In the genomic region with DNA sequence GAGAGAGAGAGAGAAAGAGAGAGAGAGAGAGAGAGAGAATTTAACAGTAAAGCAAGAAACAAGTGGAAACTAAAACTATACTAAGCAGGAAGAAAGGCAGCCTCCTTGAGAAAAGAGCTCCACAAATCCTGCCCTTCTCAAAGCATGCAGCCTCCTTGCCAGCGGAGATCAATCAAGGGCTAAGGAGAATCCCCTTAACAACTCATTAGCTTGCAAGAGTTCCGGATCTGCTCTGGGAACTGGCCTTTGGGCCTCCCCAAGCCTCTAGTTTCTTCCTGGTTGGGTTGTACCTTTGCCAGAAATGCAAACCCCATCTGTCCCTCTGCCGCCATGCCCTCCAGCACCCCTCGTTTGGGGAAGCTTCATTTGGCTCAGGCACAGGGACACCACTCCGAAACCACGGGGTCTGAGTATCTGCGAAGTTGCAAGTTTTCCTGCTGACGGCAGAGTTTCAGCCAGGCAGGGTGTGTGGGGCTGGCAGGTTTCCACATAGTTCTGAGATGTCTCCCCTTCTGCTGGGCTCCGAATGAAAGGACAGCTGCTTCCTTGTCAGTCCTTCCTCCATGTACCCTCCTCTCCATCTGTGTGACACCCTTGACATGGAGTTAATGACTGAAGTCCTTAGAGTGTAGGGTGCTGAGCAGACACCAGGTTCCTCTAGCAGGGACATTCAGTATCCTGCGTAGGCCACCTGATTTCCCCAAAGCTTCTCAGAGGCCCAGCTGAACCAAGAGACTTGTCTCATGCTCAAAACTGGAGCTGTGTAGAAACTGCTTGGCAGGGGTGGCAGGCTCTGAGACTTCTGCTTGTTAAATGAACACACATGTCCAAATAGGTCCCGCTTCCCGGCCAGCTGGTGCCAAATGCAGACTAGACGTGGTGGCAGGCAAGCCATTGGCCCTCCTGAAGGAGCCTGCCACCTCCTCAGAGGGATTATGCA, we compare ENCODE assay signal across 9 mouse cellular contexts.
DNase-seq lines count a peak whose midpoint lies in the region; ATAC-seq lines count a peak whose summit lies in the region.
"Had no signal": no experiment of that assay in that cellular context is flagged by ENCODE, and none has a peak within 500 bp of the region (broad histone marks: within the 10 kb centered on the region; RNA-seq: fewer than 3 reads in every experiment).

No protein-coding gene starts in this region.

- no peak overlapping the region for H3K9ac ChIP-seq in kidney, embryonic 14.5 days (ENCODE audit: low read depth, low read length)
- H3K9ac ChIP-seq in forebrain, embryonic 16.5 days (replicated peaks; ENCODE audit: low read depth, low read length) = no peak overlapping the region
- H3K9ac ChIP-seq in intestine, embryonic 15.5 days = no peak overlapping the region

- H3K4me3 ChIP-seq in kidney, embryonic 14.5 days (ENCODE audit: low read length) = no peak overlapping the region
- H3K4me3 ChIP-seq in forebrain, embryonic 16.5 days (replicated peaks; ENCODE audit: low read length) = no peak overlapping the region
- H3K4me3 ChIP-seq in intestine, embryonic 15.5 days (replicated peaks) = no peak overlapping the region
- H3K4me3 ChIP-seq: myocyte had no signal

- H3K27ac ChIP-seq in kidney, embryonic 14.5 days (ENCODE audit: low read depth, low read length) = no peak overlapping the region
- H3K27ac ChIP-seq in forebrain, embryonic 16.5 days (ENCODE audit: low read length) = peak overlapping the region; percentile 71
- peak overlapping the region; percentile 24 for H3K27ac ChIP-seq in intestine, embryonic 15.5 days

- no peak for ATAC-seq in kidney, embryonic 14.5 days (ENCODE audit: low FRiP score, low TSS enrichment)
- ATAC-seq in forebrain, embryonic 16.5 days = peak; percentile 75
- ATAC-seq in intestine, embryonic 15.5 days = peak; percentile 51; the same call in 1 of the 2 replicates

- H3K4me2 ChIP-seq in kidney, embryonic 14.5 days (replicated peaks; ENCODE audit: low read depth, low read length) = no peak overlapping the region
- H3K4me2 ChIP-seq in forebrain, embryonic 16.5 days (ENCODE audit: low read length) = no peak overlapping the region
- H3K4me2 ChIP-seq in intestine, embryonic 15.5 days (replicated peaks) = no peak overlapping the region

- H3K9me3 ChIP-seq in kidney, embryonic 14.5 days (ENCODE audit: control insufficient read depth, low read length) = no peaks in the 10 kb centered on the region; the same call in 1 of the 2 replicates
- no peaks in the 10 kb centered on the region for H3K9me3 ChIP-seq in forebrain, embryonic 16.5 days (ENCODE audit: control insufficient read depth, low read length)
- no peaks in the 10 kb centered on the region for H3K9me3 ChIP-seq in intestine, embryonic 15.5 days

- intact Hi-C loops in left cerebral cortex, postnatal 4 days (cut with DNase I) = no loop called here

- no peaks in the 10 kb centered on the region for H3K36me3 ChIP-seq in kidney, embryonic 14.5 days (ENCODE audit: control insufficient read depth, insufficient read depth, low read length)
- H3K36me3 ChIP-seq in forebrain, embryonic 16.5 days (ENCODE audit: control insufficient read depth, insufficient read depth) = no peaks in the 10 kb centered on the region
- no peaks in the 10 kb centered on the region for H3K36me3 ChIP-seq in intestine, embryonic 15.5 days

- WGBS in kidney, embryonic 14.5 days = 58% methylated on average over 13 of the region's 13 CpGs
- WGBS in forebrain, embryonic 16.5 days = 25% methylated on average over 13 of the region's 13 CpGs
- WGBS in intestine, embryonic 15.5 days = 49% methylated on average over 13 of the region's 13 CpGs

- H3K4me1 ChIP-seq in kidney, embryonic 14.5 days (ENCODE audit: control insufficient read depth, insufficient read depth, low read length) = no peaks in the 10 kb centered on the region
- H3K4me1 ChIP-seq in forebrain, embryonic 16.5 days (replicated peaks; ENCODE audit: control insufficient read depth, insufficient read depth, low read length) = peaks cover 17% of the 10 kb centered on the region
- no peaks in the 10 kb centered on the region; the same call in 1 of the 2 replicates for H3K4me1 ChIP-seq in intestine, embryonic 15.5 days (replicated peaks)

- no peaks in the 10 kb centered on the region for H3K27me3 ChIP-seq in kidney, embryonic 14.5 days (ENCODE audit: control insufficient read depth, insufficient read depth, low read length)
- H3K27me3 ChIP-seq in forebrain, embryonic 16.5 days (replicated peaks; ENCODE audit: control insufficient read depth, insufficient read depth, low read length) = no peaks in the 10 kb centered on the region
- H3K27me3 ChIP-seq in intestine, embryonic 15.5 days (replicated peaks) = no peaks in the 10 kb centered on the region

- DNase-seq in kidney, adult 9 months = peak; percentile 16
- DNase-seq in left cerebral cortex, postnatal 4 days = peak; percentile 81
- DNase-seq in ovary, postnatal 10 days (ENCODE audit: low spot score) = peak; percentile 6
- DNase-seq in thymus, postnatal 10 days (ENCODE audit: low spot score in 2 of 2) = no peak
- no peak for DNase-seq in spleen, adult 12 weeks (ENCODE audit: low spot score)

Comparison
In these comparisons a context has a peak if more than half of its experiments do, and no peak if none do; other contexts are left out.
1. DNase-seq: peak in kidney, adult 9 months (single experiment), left cerebral cortex, postnatal 4 days (single experiment) and ovary, postnatal 10 days (single experiment); none in thymus, postnatal 10 days (0 of 2) and spleen, adult 12 weeks (single experiment).